Mouse (Mus musculus): Measurements from ENCODE around the gene Plin3.

DNA sequence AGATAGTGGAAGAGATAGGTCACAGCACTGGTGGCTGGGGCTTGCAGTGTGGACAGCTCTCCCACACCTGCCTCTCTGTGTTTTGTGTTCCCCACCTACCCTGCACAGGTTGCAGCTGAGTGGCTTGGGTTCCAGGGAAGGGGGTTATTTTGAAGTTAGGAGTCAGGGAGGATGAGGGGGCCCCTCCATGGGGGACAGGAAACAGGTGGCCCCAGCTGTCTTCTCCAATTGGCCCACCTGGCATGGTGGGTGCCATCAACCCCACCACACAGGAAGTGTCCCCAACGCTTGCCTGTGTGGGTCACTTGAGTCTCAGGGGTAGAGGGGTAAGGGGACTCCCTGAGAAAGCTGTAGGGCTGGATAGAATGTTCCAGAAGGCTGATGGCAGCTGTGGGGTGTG, 618 bp upstream of the Plin3 start:
- TF ChIP-seq CTCF (IDR thresholded peaks at IDR 0.05; ENCODE audit: low read depth) (no peak), EP300 (IDR thresholded peaks at IDR 0.05; ENCODE audit: low read depth) (no peak)
